Mouse (Mus musculus): ENCODE data around the gene Olfr1371.
"Not testable (repeated sequence)": the region's sequence is repeated elsewhere in the genome, so short reads cannot be mapped to it uniquely, and the experiment has no call there.

DNA sequence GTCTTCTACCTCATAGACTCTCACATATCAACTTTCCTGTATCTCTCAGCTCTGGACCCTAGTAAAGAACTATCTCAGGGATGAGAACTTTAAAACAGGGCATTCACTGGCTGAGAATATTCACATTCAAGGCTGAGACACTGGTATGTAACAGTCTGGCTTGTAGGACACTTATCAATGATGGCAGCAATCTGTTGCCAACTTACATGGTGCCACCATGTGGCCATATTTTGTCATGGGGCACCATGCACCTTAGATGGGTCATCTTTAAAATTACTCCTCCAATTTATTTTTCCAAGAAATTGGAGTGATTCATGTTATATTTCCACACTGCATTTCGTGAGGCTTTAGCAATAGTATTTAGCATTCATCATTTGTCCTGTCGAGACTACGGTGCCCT lies 33.9 kb downstream of the Olfr1371 start:
- TF ChIP-seq POLR2A (IDR thresholded peaks at IDR 0.05; ENCODE audit: borderline replicate concordance, extremely low read depth, low read depth, low read length); CTCF (IDR thresholded peaks at IDR 0.05; ENCODE audit: insufficient read depth, low read length): not testable (repeated sequence)
